Mouse (Mus musculus): Measurements from ENCODE around the gene Kalrn.

The Kalrn gene

GRCm38 (mm10) chr16:34262731-34263460 lies 310.4 kb downstream of the Kalrn start:
- in situ Hi-C loops (cut with MboI), result no loop called here

GRCm38 (mm10) chr16:34260971-34261924 lies 312.1 kb downstream of the Kalrn start:
- in situ Hi-C loops (cut with MboI), result no loop called here

- in situ Hi-C loops (cut with MboI), result no loop called here
These were observed 318.7 kb downstream of the Kalrn start for GRCm38 (mm10) chr16:34254646-34255022.

GRCm38 (mm10) chr16:34254002-34254645 lies 319.2 kb downstream of the Kalrn start:
- in situ Hi-C loops (cut with MboI), result no loop called here

DNA sequence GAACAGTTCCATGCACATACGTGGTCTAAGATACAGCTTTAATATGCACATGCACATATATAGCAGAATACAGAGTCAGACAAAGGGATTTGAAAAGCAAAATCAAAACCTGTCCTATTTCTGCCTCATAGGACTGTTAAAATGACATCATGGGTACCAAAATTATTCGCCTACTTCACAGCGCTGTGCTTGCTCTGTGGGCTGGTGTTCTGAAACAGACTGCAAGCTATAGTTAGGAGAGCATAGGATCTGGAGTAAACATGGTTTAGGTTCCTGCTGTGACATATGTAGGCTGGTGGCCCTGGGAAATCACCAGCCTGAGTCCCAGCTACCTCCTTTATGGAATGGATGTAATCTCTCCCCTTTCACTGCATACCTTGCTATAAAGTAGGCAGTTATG lies 320.7 kb downstream of the Kalrn start:
- in situ Hi-C loops (cut with MboI), result no loop called here

GRCm38 (mm10) chr16:34248256-34248655 lies 325.1 kb downstream of the Kalrn start:
- in situ Hi-C loops (cut with MboI), result no loop called here

DNA sequence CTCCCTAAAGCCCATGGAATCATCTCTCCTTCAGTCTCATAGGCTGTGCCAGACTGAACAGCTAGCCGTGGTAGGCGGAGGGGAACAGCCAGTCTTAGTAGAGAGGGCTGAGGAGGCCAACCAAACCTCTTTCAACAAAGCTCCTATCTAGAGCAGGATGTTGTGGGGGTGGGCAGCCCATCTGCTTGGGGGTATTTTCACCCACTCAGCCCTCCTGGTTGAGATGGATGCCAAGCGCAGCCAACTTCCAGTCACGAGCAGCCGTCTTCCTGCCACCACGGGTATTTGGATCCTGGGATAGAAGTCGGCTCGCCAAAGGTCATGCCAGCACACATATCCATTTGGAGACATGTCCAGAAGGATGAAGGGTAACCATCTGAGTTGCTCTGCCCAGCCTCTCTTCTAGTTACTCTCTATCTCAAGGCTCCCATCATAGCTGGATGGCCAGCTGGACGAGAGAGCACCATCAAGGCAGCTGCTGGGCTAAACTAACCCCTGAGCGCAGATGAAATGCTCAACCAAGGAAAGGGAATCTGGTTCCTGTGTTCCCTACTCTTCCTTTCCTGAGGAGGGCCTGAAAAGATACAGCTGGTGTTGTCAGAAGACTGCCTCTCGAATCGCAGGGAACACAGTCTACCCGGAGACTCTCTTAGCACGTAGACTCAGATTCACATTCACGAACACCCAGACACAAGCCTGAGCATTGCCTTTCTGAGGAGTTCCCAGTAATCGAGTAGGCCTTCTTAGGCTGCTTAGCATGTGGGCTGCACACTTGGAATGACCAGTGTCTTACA lies 331.2 kb downstream of the Kalrn start:
- in situ Hi-C loops (cut with MboI), result no loop called here

- in situ Hi-C loops (cut with MboI), result no loop called here
These were observed 333.7 kb downstream of the Kalrn start for GRCm38 (mm10) chr16:34239618-34240017.

DNA sequence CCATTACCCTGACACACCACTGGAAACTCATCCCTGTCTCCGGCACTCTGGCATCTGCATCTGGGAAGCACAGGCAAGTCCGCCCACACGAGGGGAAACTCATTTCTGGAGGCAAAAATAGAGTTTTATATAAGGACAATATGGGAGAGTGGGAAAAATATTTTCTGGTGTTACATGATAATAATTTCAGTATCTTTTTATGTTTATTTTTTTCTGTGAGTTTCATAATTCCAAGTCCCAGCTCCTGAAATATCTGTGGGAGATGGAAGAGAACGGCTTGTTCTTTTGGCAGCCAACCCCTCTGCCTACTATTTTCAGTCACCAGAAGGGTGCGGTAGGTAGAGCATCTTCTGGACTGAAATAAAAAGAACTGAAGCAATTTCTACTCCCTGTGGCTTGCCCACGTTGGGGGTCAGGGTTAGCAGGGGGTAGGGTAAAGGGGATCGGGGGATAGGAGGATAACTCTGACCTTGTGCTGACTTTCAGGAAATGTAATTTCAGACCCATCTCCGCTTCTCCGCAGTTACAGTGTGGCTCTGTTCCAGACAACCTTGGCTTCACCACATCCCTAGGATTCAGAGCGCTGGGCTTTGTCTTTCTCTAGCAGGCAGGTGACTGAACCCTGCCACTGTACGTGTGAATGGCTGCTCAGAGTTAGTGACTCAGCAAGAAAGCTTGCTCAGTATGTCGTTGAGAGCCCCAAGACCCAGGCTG lies 336.3 kb downstream of the Kalrn start:
- in situ Hi-C loops (cut with MboI), result no loop called here

DNA sequence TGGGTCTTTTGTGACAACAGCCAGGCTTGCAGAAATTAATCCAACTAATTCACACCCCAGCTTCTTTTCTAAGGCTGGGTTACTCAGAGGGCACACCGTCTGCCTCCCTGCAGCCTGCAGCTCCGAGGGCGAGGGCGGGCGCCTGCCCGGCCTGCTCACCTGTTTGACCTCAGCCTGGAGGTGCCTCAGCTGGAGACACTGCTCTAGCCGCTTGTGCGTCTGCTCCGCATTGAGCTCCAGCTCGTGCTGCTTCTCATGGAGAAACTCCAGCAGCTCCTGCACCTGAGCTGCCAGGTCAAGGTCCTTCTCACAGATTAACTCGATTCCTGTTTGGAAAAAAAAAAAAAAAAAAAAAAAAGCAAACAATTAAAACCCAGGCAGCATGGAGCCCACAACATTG lies 338.2 kb downstream of the Kalrn start:
- in situ Hi-C loops (cut with MboI), result no loop called here

DNA sequence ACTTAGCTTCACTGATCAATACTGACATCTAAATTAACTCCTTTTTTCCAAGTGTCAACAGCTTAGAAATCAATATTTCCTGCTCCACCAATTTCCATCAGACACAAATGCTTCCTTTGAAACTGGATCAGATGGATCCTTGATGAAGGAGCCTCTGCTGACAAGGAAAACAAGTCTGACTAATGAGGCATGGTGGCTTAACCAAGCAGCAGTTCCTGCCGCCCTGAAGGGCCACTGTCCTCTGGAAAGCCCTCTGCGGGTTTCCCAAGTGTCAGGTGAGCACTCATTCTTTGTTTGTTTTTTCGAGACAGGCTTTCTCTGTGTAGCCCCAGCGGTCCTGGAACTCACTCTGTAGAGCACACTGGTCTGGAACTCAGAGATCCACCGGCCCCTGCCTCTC lies 341.4 kb downstream of the Kalrn start:
- in situ Hi-C loops (cut with MboI), result no loop called here

GRCm38 (mm10) chr16:34231146-34231545 lies 342.2 kb downstream of the Kalrn start:
- in situ Hi-C loops (cut with MboI), result no loop called here

DNA sequence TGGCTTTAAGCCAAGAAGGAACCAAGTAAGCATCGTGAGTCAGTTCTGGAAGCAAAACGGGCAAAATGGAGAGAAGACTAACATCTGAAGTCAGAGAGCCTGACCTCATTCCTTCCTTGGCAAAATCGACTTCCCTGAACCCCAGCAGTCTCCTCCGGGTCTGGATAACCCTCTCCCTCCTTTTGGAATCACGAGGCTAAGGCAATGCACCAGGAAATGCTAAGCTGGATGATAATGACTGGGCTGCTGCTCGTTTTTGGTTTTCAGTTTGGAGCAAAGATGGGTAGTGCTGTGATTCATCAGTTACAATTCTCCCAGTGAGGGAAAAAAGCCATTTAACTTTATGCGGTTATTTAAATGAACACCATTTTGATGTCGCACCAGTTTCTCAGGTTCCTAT lies 344.0 kb downstream of the Kalrn start:
- in situ Hi-C loops (cut with MboI), result no loop called here

DNA sequence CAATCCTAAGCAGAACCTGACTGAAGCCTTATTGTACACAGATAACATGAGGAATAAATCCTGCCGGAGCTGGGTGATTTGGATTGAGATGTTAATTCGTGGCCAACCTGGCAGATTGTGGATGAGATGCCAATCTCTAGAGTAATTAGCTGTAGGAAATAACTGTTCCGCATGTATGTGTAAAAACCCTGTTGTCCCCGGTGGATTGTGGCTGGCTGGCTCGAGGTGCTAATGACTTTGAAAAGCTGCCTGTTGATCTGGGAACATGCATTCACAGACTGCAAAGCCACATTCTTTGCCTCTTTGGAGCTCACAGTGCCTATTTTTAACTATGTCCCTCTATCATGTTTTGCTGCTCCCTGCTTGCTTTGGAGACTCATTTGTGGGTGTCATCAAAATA lies 344.7 kb downstream of the Kalrn start:
- in situ Hi-C loops (cut with MboI), result no loop called here

GRCm38 (mm10) chr16:34212160-34212559 lies 361.2 kb downstream of the Kalrn start:
- in situ Hi-C loops (cut with MboI), result no loop called here

DNA sequence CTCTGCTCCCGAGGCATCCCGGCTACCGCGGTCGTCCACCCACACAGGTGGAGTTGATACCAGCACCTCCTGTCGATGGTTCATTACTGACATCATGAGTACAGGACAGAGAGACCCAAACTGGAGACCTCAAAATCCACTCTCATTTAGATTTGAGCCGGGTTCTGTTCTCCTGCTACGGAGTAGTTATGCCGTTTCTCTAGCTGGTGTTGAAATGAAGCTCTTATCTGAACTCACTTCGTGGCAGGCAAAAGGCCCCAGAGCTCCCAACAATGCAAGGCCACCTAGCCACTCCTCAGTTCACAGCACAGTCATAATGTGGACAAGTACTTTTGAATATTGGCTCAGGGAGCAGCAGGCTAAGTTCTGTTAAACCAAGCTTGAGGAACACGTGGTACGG lies 362.1 kb downstream of the Kalrn start:
- in situ Hi-C loops (cut with MboI), result no loop called here

DNA sequence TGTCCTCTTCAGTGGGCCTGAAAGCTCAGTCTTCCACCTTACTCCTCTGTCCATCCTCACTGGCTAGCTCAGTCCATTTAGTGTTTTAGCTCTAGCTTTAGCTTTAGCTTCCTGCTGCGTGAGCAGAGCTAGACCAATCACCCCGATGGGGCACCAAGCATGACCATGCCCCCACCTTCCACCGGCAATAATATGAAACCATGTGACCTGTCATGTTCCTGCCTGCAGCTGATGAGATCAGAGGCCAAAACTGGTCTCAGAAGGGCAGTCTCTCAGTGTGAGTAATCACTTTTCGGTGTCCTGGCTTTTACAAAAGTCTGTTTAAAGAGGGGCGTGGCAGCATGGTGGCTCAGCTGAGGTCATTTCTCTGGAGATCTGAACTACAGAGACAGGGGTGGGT lies 364.6 kb downstream of the Kalrn start:
- in situ Hi-C loops (cut with MboI), result no loop called here

GRCm38 (mm10) chr16:34207972-34208371 lies 365.4 kb downstream of the Kalrn start:
- in situ Hi-C loops (cut with MboI), result no loop called here

- in situ Hi-C loops (cut with MboI), result no loop called here
These were observed 368.7 kb downstream of the Kalrn start for GRCm38 (mm10) chr16:34204527-34205139.

GRCm38 (mm10) chr16:34199543-34199942 lies 373.8 kb downstream of the Kalrn start:
- in situ Hi-C loops (cut with MboI), result no loop called here
